Mouse (Mus musculus) heart, embryonic 16.5 days (tissue): ENCODE results near the gene Tead4. TPM values are rescaled to one million over a fixed set of nuclear protein-coding genes. Genes with fewer than 3 reads are reported as not detected.

Experiments used
- ATAC-seq: fragments of 200-750 bp; cut with Nextera tagmentation; replicated peaks from 2 replicates; pipeline ENCODE4 v1.8.0; 2017; ENCODE audit warnings: moderate number of reproducible peaks; ENCODE audit not compliant: insufficient read depth, low FRiP score; ENCODE audit errors: extremely low read depth
- H3K27ac ChIP-seq: fragments of 300-500 bp; sonication (generic); 2 replicates; pipeline ENCODE4 v1.5.1; 2014; ENCODE audit warnings: mild to moderate bottlenecking, low read length, control low read depth, moderate library complexity
- H3K27me3 ChIP-seq: fragments of 300-500 bp; sonication (generic); 2 replicates; pipeline ENCODE4 v1.6.1; 2014; ENCODE audit warnings: low read length, mixed read lengths; ENCODE audit not compliant: control insufficient read depth, insufficient read depth
- H3K36me3 ChIP-seq: fragments of 300-500 bp; sonication (generic); 2 replicates; pipeline ENCODE4 v1.6.1; 2014; ENCODE audit not compliant: control insufficient read depth, insufficient read depth
- H3K4me1 ChIP-seq: fragments of 300-500 bp; sonication (generic); 2 replicates; pipeline ENCODE4 v1.6.1; 2014; ENCODE audit warnings: low read length, mixed read lengths; ENCODE audit not compliant: control insufficient read depth, insufficient read depth
- H3K4me2 ChIP-seq: fragments of 300-500 bp; sonication (generic); 2 replicates; pipeline ENCODE4 v1.6.1; 2014; ENCODE audit warnings: low read depth, mild to moderate bottlenecking, control low read depth, low read length
- H3K4me3 ChIP-seq: fragments of 300-500 bp; sonication (generic); 2 replicates; pipeline ENCODE4 v1.5.1; 2014; ENCODE audit warnings: mild to moderate bottlenecking, control low read depth, low read length
- H3K9ac ChIP-seq: fragments of 300-500 bp; sonication (generic); 2 replicates; pipeline ENCODE4 v1.6.1; 2014; ENCODE audit warnings: low read length, control low read depth
- H3K9me3 ChIP-seq: fragments of 300-500 bp; sonication (generic); replicated peaks from 2 replicates; pipeline ENCODE4 v1.6.1; 2016; ENCODE audit warnings: low read length; ENCODE audit not compliant: control insufficient read depth
- WGBS: fragments of 180-500 bp; shearing (Covaris S2); extraction: QIAGEN DNeasy Blood & Tissue Kit; methylation state at CpG from one replicate; pipeline ENCODE4 v1.1.7; 2014; 5-methylcytosine and 5-hydroxymethylcytosine counted together
- polyA plus RNA-seq: library from polyadenylated mRNA; unstranded; fragments of >200 nt; fragmentation: Nextera tagmentation; extraction: Ambion mirVana; gene quantifications from 2 replicates; pipeline ENCODE4 v1.2.1, GENCODE M21; 2015

The Tead4 gene
- 2.5 and 2.7 TPM in 2 replicates for polyA plus RNA-seq

- Histone ChIP-seq H3K27me3 (peaks cover 14% of the 10 kb centered on the region; the same call in 1 of the 2 replicates), H3K27ac (peak within 1 kb of the TSS; percentile 84), H3K4me3 (peak within 1 kb of the TSS; percentile 76), H3K36me3 (no peaks in the 10 kb centered on the region), H3K9ac (peak within 1 kb of the TSS; percentile 86), H3K9me3 (0 out of 2 replicates have a peak, but pooled peaks cover 3% of the 10 kb centered on the region), H3K4me1 (peaks cover 25% of the 10 kb centered on the region), H3K4me2 (peak within 1 kb of the TSS; percentile 94)
- under 1% methylated on average over 71 of the region's 81 CpGs for WGBS
- ATAC-seq: peak; percentile 91
These were observed at the start of gene Tead4 for GRCm38 (mm10) chr6:128300134-128301001. TSS of gene Tead4 (minus strand) at chr6:128300823.

DNA sequence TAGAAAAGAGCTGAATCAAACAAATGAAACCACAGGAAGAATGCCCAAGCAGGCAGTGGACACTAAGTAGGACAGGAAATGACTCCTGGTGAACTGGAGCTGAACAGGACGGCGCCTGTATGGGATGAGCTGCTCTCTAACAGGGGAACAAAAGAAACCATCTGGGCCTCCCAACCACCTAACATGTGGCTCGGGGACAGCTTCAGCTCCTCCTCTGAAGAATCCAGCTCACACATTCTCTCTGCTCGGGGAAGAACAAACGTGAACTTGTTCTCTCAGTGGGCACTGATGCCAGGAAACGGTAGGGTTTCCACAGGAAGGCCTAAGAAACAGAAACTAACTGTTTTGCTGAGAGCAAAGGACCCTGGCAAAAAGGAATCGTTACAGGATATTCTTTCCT is 49.1 kb upstream of the Tead4 start:
- Histone ChIP-seq H3K27ac (no peak overlapping the region), H3K9me3 (no peaks in the 10 kb centered on the region), H3K4me3 (no peak overlapping the region), H3K27me3 (no peaks in the 10 kb centered on the region), H3K36me3 (peaks cover 2% of the 10 kb centered on the region; the same call in 1 of the 2 replicates), H3K4me1 (peaks cover 2% of the 10 kb centered on the region), H3K4me2 (no peak overlapping the region), H3K9ac (no peak overlapping the region)
- no peak for ATAC-seq
- 53% methylated on average over 7 of the region's 7 CpGs for WGBS

DNA sequence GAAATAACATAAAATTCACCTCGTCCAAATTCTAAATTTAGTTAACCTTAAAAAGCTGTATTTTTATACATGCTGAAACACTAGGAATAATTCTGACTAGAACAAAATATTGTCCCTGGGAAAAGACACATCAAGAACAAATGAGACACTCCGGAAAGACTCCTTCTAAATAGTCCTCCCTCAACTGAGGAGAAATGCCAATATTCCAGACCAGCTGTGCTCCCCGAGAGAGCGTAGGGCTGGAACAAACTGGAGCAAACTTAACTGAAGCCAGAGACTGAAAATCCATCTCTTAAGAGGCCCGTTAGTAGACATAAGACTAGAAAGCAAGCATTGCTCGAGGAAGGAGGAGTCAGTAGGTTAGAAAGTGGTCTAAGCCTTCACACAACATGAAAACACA is 46.2 kb upstream of the Tead4 start:
- no peak for ATAC-seq
- Histone ChIP-seq H3K4me2 (no peak overlapping the region), H3K9ac (no peak overlapping the region), H3K9me3 (no peaks in the 10 kb centered on the region), H3K36me3 (peaks cover 2% of the 10 kb centered on the region; the same call in 1 of the 2 replicates), H3K27me3 (no peaks in the 10 kb centered on the region), H3K4me1 (no peaks in the 10 kb centered on the region), H3K4me3 (no peak overlapping the region), H3K27ac (no peak overlapping the region)
- 79% methylated on average over 6 of the region's 6 CpGs for WGBS

DNA sequence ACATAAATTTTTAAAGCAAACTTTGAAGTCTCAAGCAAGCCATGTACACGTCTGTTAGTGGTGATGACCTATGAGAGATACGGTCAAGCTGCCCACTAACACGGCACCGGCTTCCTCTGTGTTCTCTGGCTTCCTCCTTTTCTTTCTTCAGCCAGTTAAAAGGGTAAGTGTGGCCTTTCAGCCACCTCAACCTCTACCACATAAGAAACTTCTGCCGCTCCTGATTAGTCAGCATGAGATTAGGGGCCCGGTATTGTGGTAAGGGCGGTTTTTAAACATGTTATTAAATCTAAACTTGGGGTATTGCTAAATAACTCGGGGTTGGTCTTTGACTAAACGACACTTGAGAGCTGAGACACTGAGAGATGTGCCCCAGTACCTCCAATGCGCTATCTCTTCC is 45.0 kb upstream of the Tead4 start:
- Histone ChIP-seq H3K27me3 (no peaks in the 10 kb centered on the region), H3K9ac (no peak overlapping the region), H3K4me3 (no peak overlapping the region), H3K36me3 (no peaks in the 10 kb centered on the region; the same call in 1 of the 2 replicates), H3K4me1 (no peaks in the 10 kb centered on the region), H3K27ac (no peak overlapping the region), H3K9me3 (no peaks in the 10 kb centered on the region), H3K4me2 (no peak overlapping the region)
- ATAC-seq: no peak
- 76% methylated on average over 10 of the region's 10 CpGs for WGBS

DNA sequence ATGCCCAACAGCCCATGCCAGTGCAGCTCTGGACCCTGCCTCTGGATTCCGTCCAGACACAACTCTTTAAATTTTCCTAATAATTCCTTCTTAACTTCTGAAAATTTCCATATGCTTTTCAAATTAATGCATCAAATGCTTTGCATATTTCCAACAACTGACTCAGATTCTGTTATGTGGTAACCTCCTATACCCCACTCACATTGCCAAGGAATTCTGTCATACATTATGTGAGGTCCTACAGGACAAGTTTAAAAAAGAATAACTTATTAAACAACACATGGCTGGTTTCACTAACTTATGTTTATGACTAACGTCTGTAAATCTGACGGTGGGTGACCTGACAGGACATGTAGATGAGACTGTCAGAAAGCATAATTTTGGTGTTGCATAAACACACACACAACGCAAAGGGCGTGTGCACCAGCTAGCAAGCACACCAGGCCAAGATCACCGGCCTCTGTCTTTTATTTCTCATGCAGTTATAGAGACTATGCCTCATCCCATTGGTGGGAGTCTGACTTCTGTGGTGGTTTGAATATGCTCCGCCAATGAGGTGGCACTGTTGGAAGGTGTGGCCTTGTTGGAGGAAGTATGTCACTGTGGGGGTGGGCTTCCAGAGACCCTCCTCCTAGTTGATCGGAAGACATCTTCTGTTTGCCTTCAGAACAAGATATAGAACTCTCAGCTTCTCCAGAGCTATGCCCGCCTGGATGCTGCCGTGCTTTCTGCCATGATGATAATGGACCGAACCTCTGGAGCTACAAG is 41.5 kb upstream of the Tead4 start:
- WGBS: 89% methylated on average over 11 of the region's 11 CpGs

DNA sequence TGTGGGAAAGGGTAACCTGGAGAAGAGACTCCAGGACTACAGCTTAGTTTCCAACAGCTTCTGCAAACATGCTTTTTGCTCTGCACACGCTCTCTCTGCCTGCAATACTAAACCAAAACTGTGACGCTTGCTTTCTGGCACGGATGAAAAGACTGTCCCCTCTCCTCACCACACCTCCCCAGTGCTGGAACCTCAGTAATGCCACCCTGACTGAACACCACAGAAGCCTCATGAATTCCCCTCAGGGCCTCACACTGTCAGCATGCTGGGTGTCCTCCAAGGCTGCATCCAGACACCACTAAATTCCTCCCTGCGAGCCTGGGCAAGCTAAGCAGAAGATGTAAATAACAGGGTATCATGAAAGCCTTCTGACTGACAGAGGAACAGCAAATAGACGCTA is 38.3 kb upstream of the Tead4 start:
- H3K27ac ChIP-seq: no peak overlapping the region
- ATAC-seq: no peak; the same call in 1 of the 2 replicates
- no peaks in the 10 kb centered on the region for H3K9me3 ChIP-seq
- peaks cover 5% of the 10 kb centered on the region for H3K36me3 ChIP-seq
- no peak overlapping the region for H3K9ac ChIP-seq
- H3K4me1 ChIP-seq: peaks cover 13% of the 10 kb centered on the region
- H3K4me2 ChIP-seq: no peak overlapping the region
- 27% methylated on average over 5 of the region's 5 CpGs for WGBS
- H3K4me3 ChIP-seq: no peak overlapping the region
- H3K27me3 ChIP-seq: no peaks in the 10 kb centered on the region

More for the DNA sequence above, 41.5 kb upstream of the Tead4 start:
- H3K27ac ChIP-seq: no peak overlapping the region
- no peak for ATAC-seq
- no peak overlapping the region for H3K4me3 ChIP-seq
- H3K27me3 ChIP-seq: no peaks in the 10 kb centered on the region
- H3K4me2 ChIP-seq: no peak overlapping the region
- H3K9me3 ChIP-seq: no peaks in the 10 kb centered on the region
- no peaks in the 10 kb centered on the region; the same call in 1 of the 2 replicates for H3K36me3 ChIP-seq
- H3K9ac ChIP-seq: no peak overlapping the region
- H3K4me1 ChIP-seq: peaks cover 6% of the 10 kb centered on the region

- no peak overlapping the region for H3K9ac ChIP-seq
- no peak overlapping the region for H3K27ac ChIP-seq
- H3K36me3 ChIP-seq: peaks cover 11% of the 10 kb centered on the region
- WGBS: 81% methylated on average over 7 of the region's 7 CpGs
- peaks cover 13% of the 10 kb centered on the region for H3K4me1 ChIP-seq
- H3K4me3 ChIP-seq: no peak overlapping the region
- ATAC-seq: no peak
- no peak overlapping the region for H3K4me2 ChIP-seq
- H3K9me3 ChIP-seq: no peaks in the 10 kb centered on the region
- no peaks in the 10 kb centered on the region for H3K27me3 ChIP-seq
These were observed 36.8 kb upstream of the Tead4 start for GRCm38 (mm10) chr6:128337467-128337866.

DNA sequence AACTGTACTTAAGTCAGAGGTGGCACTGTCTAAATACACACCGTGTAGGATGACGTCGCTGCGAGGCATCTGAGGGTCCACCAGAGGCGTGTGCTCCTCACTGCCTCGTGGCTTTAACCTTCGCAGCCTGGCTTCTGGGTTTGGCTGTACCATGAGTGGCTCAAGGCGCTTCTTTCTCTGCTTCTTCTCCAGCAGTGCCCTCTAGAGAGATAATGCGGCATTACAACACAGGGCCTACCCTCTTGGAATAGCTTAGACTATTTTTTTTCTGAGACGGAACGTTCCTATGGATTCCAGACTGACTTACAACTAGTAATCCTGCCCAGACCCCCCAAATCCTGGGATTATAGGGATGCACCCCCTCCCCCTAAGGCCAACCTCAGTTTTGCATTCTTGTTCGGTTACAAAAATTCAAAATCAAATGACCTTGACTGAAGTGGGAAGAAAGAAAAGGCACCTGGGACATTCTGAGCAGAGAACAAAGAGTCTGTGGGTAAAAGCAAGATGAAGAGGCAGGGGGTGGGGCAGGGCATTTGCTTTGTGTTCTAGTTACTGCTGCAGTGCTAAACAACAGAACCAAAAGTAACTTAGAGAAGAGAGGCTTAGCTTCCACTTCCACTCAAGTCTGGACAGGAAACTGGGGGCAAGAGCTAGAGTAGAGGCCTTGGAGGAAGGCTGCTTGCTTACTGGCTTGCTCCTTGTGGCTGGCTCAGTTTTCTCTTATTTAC is 33.9 kb upstream of the Tead4 start:
- Histone ChIP-seq H3K4me2 (peak overlapping the region; percentile 26), H3K4me1 (peaks cover 13% of the 10 kb centered on the region), H3K9ac (0 out of 2 replicates have a peak overlapping the region, but pooled peaks have one; percentile 0), H3K9me3 (no peaks in the 10 kb centered on the region), H3K27ac (no peak overlapping the region), H3K4me3 (no peak overlapping the region), H3K27me3 (no peaks in the 10 kb centered on the region), H3K36me3 (peaks cover 23% of the 10 kb centered on the region)
- peak; percentile 47; the same call in 1 of the 2 replicates for ATAC-seq
- 7% methylated on average over 12 of the region's 12 CpGs for WGBS
